In genomic region chr11:107792136-107792535, GRCm38 (mm10) we compare ENCODE assay signal across 15 mouse cellular contexts. TPM values are rescaled to one million over a fixed set of nuclear protein-coding genes. Genes with fewer than 3 reads are reported as not detected.
DNase-seq lines count a peak whose midpoint lies in the region; ATAC-seq and TF ChIP-seq lines count a peak whose summit lies in the region.
"Had no signal": no experiment of that assay in that cellular context is flagged by ENCODE, and none has a peak within 500 bp of the region (broad histone marks: within the 10 kb centered on the region; RNA-seq: fewer than 3 reads in every experiment).

No protein-coding gene starts in this region.

- peak overlapping the region; percentile 83 for H3K4me2 ChIP-seq in forebrain, postnatal 0 days (ENCODE audit: low read depth)
- H3K4me2 ChIP-seq in midbrain, embryonic 12.5 days (replicated peaks), result peak overlapping the region; percentile 91
- no peak overlapping the region for H3K4me2 ChIP-seq in heart, embryonic 11.5 days

- peak overlapping the region; percentile 84 for H3K4me3 ChIP-seq in forebrain, postnatal 0 days (ENCODE audit: low read depth, low read length)
- H3K4me3 ChIP-seq in midbrain, embryonic 12.5 days, result peak overlapping the region; percentile 85
- H3K4me3 ChIP-seq in heart, embryonic 11.5 days (ENCODE audit: low read depth, low read length), result no peak overlapping the region
- H3K4me3 ChIP-seq: erythroblast, embryonic 14.5 days had no signal

- H3K4me1 ChIP-seq in forebrain, postnatal 0 days (ENCODE audit: insufficient read depth), result peaks cover 5% of the 10 kb centered on the region; the same call in 1 of the 2 replicates
- peaks cover 52% of the 10 kb centered on the region for H3K4me1 ChIP-seq in midbrain, embryonic 12.5 days
- H3K4me1 ChIP-seq in heart, embryonic 11.5 days (ENCODE audit: control insufficient read depth, insufficient read depth, low read length), result peaks cover 7% of the 10 kb centered on the region

- H3K27ac ChIP-seq in forebrain, postnatal 0 days (ENCODE audit: low read depth, low read length), result peak overlapping the region; percentile 97
- H3K27ac ChIP-seq in midbrain, embryonic 12.5 days (replicated peaks), result peak overlapping the region; percentile 68
- H3K27ac ChIP-seq in heart, embryonic 11.5 days (ENCODE audit: low read depth, low read length), result no peak overlapping the region

- TF ChIP-seq CTCF in forebrain, postnatal 0 days (IDR thresholded peaks at IDR 0.05; ENCODE audit: low read depth), result 0 out of 2 replicates have a peak, but pooled peaks have one; percentile 3

- H3K27me3 ChIP-seq in forebrain, postnatal 0 days (ENCODE audit: insufficient read depth, low read length), result no peaks in the 10 kb centered on the region
- peaks cover 16% of the 10 kb centered on the region for H3K27me3 ChIP-seq in midbrain, embryonic 12.5 days
- H3K27me3 ChIP-seq in heart, embryonic 11.5 days (ENCODE audit: control insufficient read depth, insufficient read depth, low read length), result peaks cover 77% of the 10 kb centered on the region

- peak; percentile 53 to 71 for DNase-seq in cerebellum, postnatal 10 days
- no peak for DNase-seq in cerebellum, adult 18-20 months
- peak; percentile 53 for DNase-seq in MN1 (ENCODE audit: low spot score)
- peak; percentile 56 for DNase-seq in forebrain, postnatal 0 days
- no peak for DNase-seq in cerebellum, adult 11-12 months
- no peak for DNase-seq in left cerebral cortex, postnatal 25 days (ENCODE audit: low spot score in 2 of 2)
- DNase-seq: gastrocnemius, postnatal 36 days; heart, postnatal 4 days; kidney, postnatal 4 days; right cerebral cortex, postnatal 14 days had no signal

- WGBS in forebrain, postnatal 0 days, result 5% methylated on average over 9 of the region's 9 CpGs
- WGBS in midbrain, embryonic 12.5 days, result 15% methylated on average over 9 of the region's 9 CpGs
- 36% methylated on average over 9 of the region's 9 CpGs for WGBS in heart, embryonic 11.5 days (ENCODE audit: insufficient replicate concordance)

- H3K36me3 ChIP-seq in forebrain, postnatal 0 days (ENCODE audit: insufficient read depth), result peaks cover 10% of the 10 kb centered on the region
- peaks cover 34% of the 10 kb centered on the region for H3K36me3 ChIP-seq in midbrain, embryonic 12.5 days
- no peaks in the 10 kb centered on the region for H3K36me3 ChIP-seq in heart, embryonic 11.5 days (ENCODE audit: control insufficient read depth, insufficient read depth, low read length)

- 0 out of 2 replicates have a peak, but pooled peaks have one; percentile 2 for ATAC-seq in forebrain, postnatal 0 days
- ATAC-seq in midbrain, embryonic 12.5 days (ENCODE audit: low FRiP score, low read depth), result peak; percentile 20; the same call in 1 of the 2 replicates
- ATAC-seq in heart, embryonic 11.5 days (replicated peaks; ENCODE audit: insufficient number of reproducible peaks, low FRiP score, low TSS enrichment), result no peak
- ATAC-seq: activated CD4-positive, CD25-positive, alpha-beta regulatory T cell, adult 4 months had no signal

- H3K9me3 ChIP-seq in forebrain, postnatal 0 days (ENCODE audit: low read length), result no peaks in the 10 kb centered on the region
- H3K9me3 ChIP-seq in midbrain, embryonic 12.5 days, result no peaks in the 10 kb centered on the region
- no peaks in the 10 kb centered on the region for H3K9me3 ChIP-seq in heart, embryonic 11.5 days (replicated peaks; ENCODE audit: control insufficient read depth, low read length)

- peak overlapping the region; percentile 94 for H3K9ac ChIP-seq in forebrain, postnatal 0 days
- 0 out of 2 replicates have a peak overlapping the region, but pooled peaks have one; percentile 39 for H3K9ac ChIP-seq in midbrain, embryonic 12.5 days (replicated peaks)
- no peak overlapping the region for H3K9ac ChIP-seq in heart, embryonic 11.5 days (ENCODE audit: low read depth, low read length)

- intact Hi-C loops in left cerebral cortex, postnatal 25 days (cut with DNase I), result loop anchor here (2.0 kb wide), 1 partner anchor 61 kb away; no protein-coding TSS in a partner anchor

RNA-seq across cellular contexts. Expression of gene Cacng4, which starts 2.2 kb away (rescaled TPM):
- total RNA-seq in forebrain, postnatal 0 days (2014; rRNA removed), result 80.9 and 91.7 TPM in 2 replicates
- polyA plus RNA-seq in forebrain, postnatal 0 days (2015; fragmentation: Nextera tagmentation; extraction: Ambion mirVana), result 44.6 and 57.7 TPM in 2 replicates
- 26.3 and 27.1 TPM in 2 replicates for polyA plus RNA-seq in midbrain, embryonic 12.5 days (2016; fragmentation: Nextera tagmentation; extraction: Ambion mirVana)
- 0.84 and 0.99 TPM in 2 replicates for polyA plus RNA-seq in heart, embryonic 11.5 days (2014; fragmentation: Nextera tagmentation; extraction: Ambion mirVana)
- total RNA-seq in left cerebral cortex, postnatal 25 days (2021), result 10 to 100 TPM; 33.5 to 47.4 TPM
- total RNA-seq: monocyte, adult 5-6 weeks had no signal
- polyA plus RNA-seq: activated CD4-positive, CD25-positive, alpha-beta regulatory T cell, adult 4 months; erythroblast, embryonic 14.5 days had no signal

Comparison
In these comparisons a context has a peak if more than half of its experiments do, and no peak if none do; other contexts are left out.
1. DNase-seq: peak in cerebellum, postnatal 10 days (2 of 2), MN1 (single experiment) and forebrain, postnatal 0 days (single experiment); none in cerebellum, adult 18-20 months (0 of 2), cerebellum, adult 11-12 months (single experiment) and left cerebral cortex, postnatal 25 days (0 of 2).
2. RNA of gene Cacng4, which starts 2.2 kb away (polyA plus RNA-seq): 44.6 to 57.7 TPM in forebrain, postnatal 0 days and 26.3 to 27.1 TPM in midbrain, embryonic 12.5 days; 0.84 to 0.99 TPM in heart, embryonic 11.5 days; every median in the first group is over 10 times any median in the second.